Mouse (Mus musculus): ENCODE data around the gene Gm10518. TPM values are rescaled to one million over a fixed set of nuclear protein-coding genes. Genes with fewer than 3 reads are reported as not detected.

Gm10518 gene
- polyA plus RNA-seq, 1 experiment from 2014 or later: not detected

- no peak for DNase-seq (ENCODE audit: low spot score)
- no peak for TF ChIP-seq CTCF (IDR thresholded peaks at IDR 0.05; ENCODE audit: low read depth)
- Histone ChIP-seq H3K4me3 (replicated peaks; ENCODE audit: low read depth, low read length) (no peak overlapping the region), H3K36me3 (ENCODE audit: insufficient read depth, low read length) (no peaks in the 10 kb centered on the region), H3K27ac (no peak overlapping the region), H3K27me3 (ENCODE audit: insufficient read depth, low read length) (no peaks in the 10 kb centered on the region), H3K4me2 (ENCODE audit: low read length) (no peak overlapping the region), H3K4me1 (replicated peaks; ENCODE audit: insufficient read depth, low read length) (no peaks in the 10 kb centered on the region), H3K9me3 (replicated peaks; ENCODE audit: low read length) (no peaks in the 10 kb centered on the region), H3K9ac (ENCODE audit: low read depth, low read length) (no peak overlapping the region)
- ATAC-seq (replicated peaks; ENCODE audit: low FRiP score, low read depth): no peak
- WGBS: 64% methylated on average over 4 of the region's 4 CpGs
These were observed 25.7 kb downstream of the Gm10518 start for GRCm38 (mm10) chr1:179828900-179829299.

- H3K27me3 ChIP-seq (ENCODE audit: insufficient read depth, low read length): no peaks in the 10 kb centered on the region
- no peak for TF ChIP-seq CTCF (IDR thresholded peaks at IDR 0.05; ENCODE audit: low read depth)
- DNase-seq (ENCODE audit: low spot score) (no peak), ATAC-seq (replicated peaks; ENCODE audit: low FRiP score, low read depth) (no peak)
- H3K4me2 ChIP-seq (ENCODE audit: low read length): no peak overlapping the region
- no peaks in the 10 kb centered on the region; the same call in 1 of the 2 replicates for H3K9me3 ChIP-seq (replicated peaks; ENCODE audit: low read length)
- no peak overlapping the region for H3K27ac ChIP-seq
- H3K4me1 ChIP-seq (replicated peaks; ENCODE audit: insufficient read depth, low read length): no peaks in the 10 kb centered on the region
- no peak overlapping the region for H3K4me3 ChIP-seq (replicated peaks; ENCODE audit: low read depth, low read length)
- H3K9ac ChIP-seq (ENCODE audit: low read depth, low read length): no peak overlapping the region
- WGBS: 72% methylated on average over 7 of the region's 7 CpGs
- no peaks in the 10 kb centered on the region for H3K36me3 ChIP-seq (ENCODE audit: insufficient read depth, low read length)
These were observed 29.6 kb downstream of the Gm10518 start for GRCm38 (mm10) chr1:179832710-179833240.

DNA sequence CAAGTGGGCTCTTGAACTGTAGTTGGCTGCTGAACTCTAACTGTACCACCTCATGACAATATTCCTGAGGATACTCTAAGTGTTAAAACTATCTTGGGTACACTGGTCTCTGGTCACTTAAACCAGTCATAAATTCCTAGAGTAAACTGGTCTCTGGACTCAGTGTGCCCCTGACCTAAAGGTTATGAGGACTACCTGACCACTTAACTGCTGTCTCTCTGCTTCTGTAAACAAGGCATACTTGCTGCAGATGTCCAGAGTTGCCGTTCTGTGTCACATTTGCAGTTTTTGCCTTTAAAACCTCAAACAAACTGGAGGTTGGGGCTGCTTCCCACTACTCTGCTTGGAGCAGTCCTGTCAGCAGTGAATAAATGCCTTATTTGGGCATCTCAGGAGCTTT is 30.4 kb downstream of the Gm10518 start:
- Histone ChIP-seq H3K27me3 (ENCODE audit: insufficient read depth, low read length) (no peaks in the 10 kb centered on the region), H3K9ac (ENCODE audit: low read depth, low read length) (no peak overlapping the region)

DNA sequence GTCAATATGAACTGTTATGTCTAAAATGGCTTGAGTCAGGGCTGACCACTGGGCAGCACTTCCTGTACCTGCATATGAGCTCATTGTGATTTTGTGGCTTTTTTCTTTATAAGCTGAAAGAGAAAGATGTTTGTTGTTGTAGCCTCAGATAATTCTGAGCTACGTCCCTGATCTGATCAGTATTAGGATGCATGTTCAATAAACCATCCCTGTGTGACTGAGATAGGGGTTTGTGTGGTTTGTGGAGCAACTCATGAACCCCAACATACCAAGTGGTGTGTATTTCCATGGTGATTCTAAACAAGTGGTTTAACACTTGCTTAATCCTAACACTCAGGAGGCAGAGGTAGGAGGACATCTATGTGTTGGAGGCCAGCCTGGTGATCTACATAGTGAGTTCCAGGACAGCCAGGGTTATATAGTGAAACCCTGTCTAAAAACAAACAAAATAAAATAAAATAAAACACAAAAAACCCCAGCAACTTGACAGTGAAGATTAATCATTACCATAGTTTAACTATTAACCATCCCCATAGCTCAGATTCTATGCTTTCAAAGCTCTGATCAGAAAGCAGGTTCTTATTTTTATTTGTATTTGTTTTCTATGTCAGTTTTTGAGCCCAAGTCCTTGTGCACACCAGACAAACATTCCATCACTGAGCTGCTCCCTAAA is 32.7 kb downstream of the Gm10518 start:
- no peaks in the 10 kb centered on the region for H3K4me1 ChIP-seq (replicated peaks; ENCODE audit: insufficient read depth, low read length)
- H3K4me3 ChIP-seq (replicated peaks; ENCODE audit: low read depth, low read length): no peak overlapping the region
- no peaks in the 10 kb centered on the region for H3K27me3 ChIP-seq (ENCODE audit: insufficient read depth, low read length)
- ATAC-seq (replicated peaks; ENCODE audit: low FRiP score, low read depth): no peak
- H3K4me2 ChIP-seq (ENCODE audit: low read length): no peak overlapping the region
- 85% methylated on average over 1 of the region's 1 CpGs for WGBS
- H3K9ac ChIP-seq (ENCODE audit: low read depth, low read length): no peak overlapping the region
- H3K27ac ChIP-seq: peak overlapping the region; percentile 67
- TF ChIP-seq CTCF (IDR thresholded peaks at IDR 0.05; ENCODE audit: low read depth): no peak
- no peaks in the 10 kb centered on the region for H3K36me3 ChIP-seq (ENCODE audit: insufficient read depth, low read length)
- no peak for DNase-seq (ENCODE audit: low spot score)
- no peaks in the 10 kb centered on the region; the same call in 1 of the 2 replicates for H3K9me3 ChIP-seq (replicated peaks; ENCODE audit: low read length)

More for the DNA sequence above, 30.4 kb downstream of the Gm10518 start:
- 67% methylated on average over 1 of the region's 1 CpGs for WGBS
- H3K4me1 ChIP-seq (replicated peaks; ENCODE audit: insufficient read depth, low read length): no peaks in the 10 kb centered on the region
- ATAC-seq (replicated peaks; ENCODE audit: low FRiP score, low read depth): no peak
- no peaks in the 10 kb centered on the region for H3K36me3 ChIP-seq (ENCODE audit: insufficient read depth, low read length)
- H3K4me3 ChIP-seq (replicated peaks; ENCODE audit: low read depth, low read length): no peak overlapping the region
- DNase-seq (ENCODE audit: low spot score): no peak
- TF ChIP-seq CTCF (IDR thresholded peaks at IDR 0.05; ENCODE audit: low read depth): no peak
- H3K27ac ChIP-seq: no peak overlapping the region
- no peak overlapping the region for H3K4me2 ChIP-seq (ENCODE audit: low read length)
- H3K9me3 ChIP-seq (replicated peaks; ENCODE audit: low read length): no peaks in the 10 kb centered on the region; the same call in 1 of the 2 replicates

- no peak overlapping the region for H3K4me3 ChIP-seq (replicated peaks; ENCODE audit: low read depth, low read length)
- H3K9me3 ChIP-seq (replicated peaks; ENCODE audit: low read length): no peaks in the 10 kb centered on the region; the same call in 1 of the 2 replicates
- H3K4me1 ChIP-seq (replicated peaks; ENCODE audit: insufficient read depth, low read length): no peaks in the 10 kb centered on the region
- ATAC-seq (replicated peaks; ENCODE audit: low FRiP score, low read depth): peak; percentile 84
- DNase-seq (ENCODE audit: low spot score): peak; percentile 39
- peak overlapping the region; percentile 67 for H3K27ac ChIP-seq
- no peaks in the 10 kb centered on the region for H3K27me3 ChIP-seq (ENCODE audit: insufficient read depth, low read length)
- H3K4me2 ChIP-seq (ENCODE audit: low read length): no peak overlapping the region
- TF ChIP-seq CTCF (IDR thresholded peaks at IDR 0.05; ENCODE audit: low read depth): no peak
- H3K9ac ChIP-seq (ENCODE audit: low read depth, low read length): no peak overlapping the region
- WGBS: 62% methylated on average over 7 of the region's 7 CpGs
- H3K36me3 ChIP-seq (ENCODE audit: insufficient read depth, low read length): no peaks in the 10 kb centered on the region
These were observed 33.5 kb downstream of the Gm10518 start for GRCm38 (mm10) chr1:179836426-179837404.

- WGBS: 78% methylated on average over 7 of the region's 7 CpGs
- no peaks in the 10 kb centered on the region for H3K36me3 ChIP-seq (ENCODE audit: insufficient read depth, low read length)
- no peaks in the 10 kb centered on the region for H3K9me3 ChIP-seq (replicated peaks; ENCODE audit: low read length)
- no peaks in the 10 kb centered on the region for H3K27me3 ChIP-seq (ENCODE audit: insufficient read depth, low read length)
- DNase-seq (ENCODE audit: low spot score): peak; percentile 31
- no peaks in the 10 kb centered on the region for H3K4me1 ChIP-seq (replicated peaks; ENCODE audit: insufficient read depth, low read length)
- no peak overlapping the region for H3K4me2 ChIP-seq (ENCODE audit: low read length)
- no peak overlapping the region for H3K4me3 ChIP-seq (replicated peaks; ENCODE audit: low read depth, low read length)
- H3K27ac ChIP-seq: no peak overlapping the region
- H3K9ac ChIP-seq (ENCODE audit: low read depth, low read length): no peak overlapping the region
- no peak for TF ChIP-seq CTCF (IDR thresholded peaks at IDR 0.05; ENCODE audit: low read depth)
- no peak for ATAC-seq (replicated peaks; ENCODE audit: low FRiP score, low read depth)
These were observed 39.4 kb downstream of the Gm10518 start for GRCm38 (mm10) chr1:179842568-179842967.

All from kidney, postnatal 0 days (tissue).